Mouse (Mus musculus): ENCODE results near the gene Adap2. TPM values are rescaled to one million over a fixed set of nuclear protein-coding genes. Genes with fewer than 3 reads are reported as not detected.
A peak's percentile ranks its signal among the peaks of the same experiment; 100 is the strongest.

The Adap2 gene
- total RNA-seq, 4 experiments from 2014 or later: 6.9 to 12.6 (median 9.4) TPM

- DNase-seq (ENCODE audit: low spot score in 2 of 2): no peak
Measured at GRCm38 (mm10) chr11:80196351-80196750, 42.4 kb downstream of the Adap2 start.

DNA sequence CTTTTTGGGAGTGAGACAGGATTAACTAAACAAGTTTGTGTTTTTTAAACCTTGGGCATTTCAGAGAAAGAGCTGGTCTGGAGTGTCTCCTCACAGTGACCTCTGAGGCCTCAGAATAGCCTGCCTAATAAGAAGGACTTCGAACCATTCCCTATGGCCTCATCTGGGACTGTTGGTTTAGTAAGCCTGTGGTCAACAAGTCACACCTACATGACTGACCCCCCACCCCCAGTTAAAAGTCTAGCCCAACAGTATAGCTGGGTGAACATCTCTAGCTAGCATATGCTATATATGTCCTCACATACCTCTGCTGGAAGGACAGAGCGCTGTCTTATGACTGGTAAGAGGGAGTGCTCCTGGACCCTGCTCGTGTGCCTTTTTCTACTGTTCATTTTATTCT, 45.4 kb downstream of the Adap2 start:
- DNase-seq (ENCODE audit: low spot score in 2 of 2): no peak

GRCm38 (mm10) chr11:80199773-80200172, 45.9 kb downstream of the Adap2 start:
- DNase-seq (ENCODE audit: low spot score in 2 of 2): no peak

DNA sequence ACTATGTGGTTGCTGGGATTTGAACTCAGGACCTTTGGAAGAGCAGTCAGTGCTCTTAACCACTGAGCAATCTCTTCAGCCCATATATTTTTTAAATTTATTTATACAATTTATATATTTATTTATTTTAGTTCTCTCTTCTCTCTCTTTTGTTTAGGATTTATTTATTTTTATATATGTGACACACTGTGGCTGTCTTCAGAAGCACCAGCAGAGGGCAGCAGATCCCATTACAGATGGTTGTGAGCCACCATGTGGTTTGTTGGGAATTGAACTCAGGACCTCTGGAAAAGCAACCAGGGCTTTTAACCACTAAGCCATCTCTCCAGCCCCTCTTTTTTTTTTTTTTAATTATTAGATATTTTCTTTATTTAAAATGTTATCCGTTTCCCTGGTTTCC, 46.4 kb downstream of the Adap2 start:
- DNase-seq (ENCODE audit: low spot score in 2 of 2): no peak

GRCm38 (mm10) chr11:80202296-80202695, 48.4 kb downstream of the Adap2 start:
- DNase-seq (ENCODE audit: low spot score in 2 of 2): no peak

- no peak for DNase-seq (ENCODE audit: low spot score in 2 of 2)
Measured at GRCm38 (mm10) chr11:80204037-80204436, 50.1 kb downstream of the Adap2 start.

GRCm38 (mm10) chr11:80204941-80205340, 51.0 kb downstream of the Adap2 start:
- DNase-seq (ENCODE audit: low spot score in 2 of 2): no peak

DNA sequence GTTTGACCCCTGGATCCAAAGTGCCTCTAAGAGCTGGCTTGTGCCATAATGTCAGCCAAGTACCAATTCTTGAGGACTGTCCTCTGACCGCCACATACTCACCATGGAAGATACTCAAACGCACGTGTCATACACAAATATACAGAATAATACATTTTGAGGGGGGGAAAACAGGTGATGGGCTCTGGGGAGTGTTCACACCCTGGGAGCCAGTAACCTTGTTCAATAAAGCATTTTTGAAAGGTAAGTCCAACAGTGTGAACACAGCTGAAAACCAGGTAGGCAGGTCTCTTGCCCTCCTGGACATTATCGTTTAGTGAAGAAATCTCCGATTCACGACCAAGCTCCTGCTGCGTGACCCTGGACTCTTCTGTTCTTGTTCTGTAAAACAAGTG, 54.6 kb downstream of the Adap2 start:
- no peak for DNase-seq (ENCODE audit: low spot score in 2 of 2)

DNA sequence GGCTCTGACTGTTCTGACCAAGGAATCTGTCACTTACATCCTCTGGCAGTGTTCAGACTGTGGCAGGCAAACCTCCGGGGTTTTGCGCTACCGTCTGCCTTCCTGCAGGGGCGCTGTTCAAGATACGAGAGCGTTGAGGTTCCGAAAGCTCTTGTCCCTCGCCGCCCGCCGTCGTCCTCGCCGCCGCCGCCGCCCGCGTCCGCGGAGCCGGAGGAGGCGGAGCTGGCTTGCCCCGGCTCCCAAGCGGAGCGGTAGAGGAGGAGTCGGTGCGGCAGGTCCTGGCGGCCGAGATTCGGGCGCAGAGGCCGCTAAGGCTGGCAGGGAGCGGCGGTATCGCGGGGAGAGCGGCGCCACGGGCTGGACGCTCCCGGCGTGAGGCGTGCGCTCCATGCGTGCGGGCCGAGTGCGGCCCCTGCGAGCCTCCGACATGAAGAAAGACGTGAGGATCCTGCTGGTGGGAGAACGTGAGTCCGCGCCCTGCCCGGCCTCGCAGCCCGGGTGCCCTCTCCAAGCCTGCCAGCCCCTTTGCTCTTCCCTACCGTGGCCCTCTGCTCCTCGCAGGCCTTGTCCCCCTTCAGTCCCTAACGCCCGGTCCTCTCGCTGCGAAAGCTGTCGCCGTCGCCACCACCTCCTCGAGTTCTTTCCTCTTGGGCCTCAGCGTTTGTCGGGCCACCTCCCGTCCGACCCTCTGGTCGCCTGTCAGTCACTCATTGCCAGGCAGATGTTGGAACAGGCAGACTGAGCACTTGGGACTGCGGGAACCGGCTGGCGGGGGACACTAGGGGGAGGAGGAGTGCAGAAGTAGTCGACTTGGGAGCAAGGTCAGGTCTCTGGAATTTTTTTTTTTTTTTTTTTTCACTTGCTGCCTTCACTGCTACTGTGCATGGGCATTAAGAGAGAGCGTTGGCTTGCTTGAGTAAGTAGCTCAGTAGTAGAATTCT, 55.2 kb downstream of the Adap2 start, which contains the start of gene Rhot1:
Gene Rhot1, plus strand, starts transcription at position 160 of the 941 bp plus-strand sequence.
- peak; percentile 89 to 97 for DNase-seq (ENCODE audit: low spot score in 2 of 2)

GRCm38 (mm10) chr11:80210321-80210720, 56.4 kb downstream of the Adap2 start:
- no peak for DNase-seq (ENCODE audit: low spot score in 2 of 2)

DNA sequence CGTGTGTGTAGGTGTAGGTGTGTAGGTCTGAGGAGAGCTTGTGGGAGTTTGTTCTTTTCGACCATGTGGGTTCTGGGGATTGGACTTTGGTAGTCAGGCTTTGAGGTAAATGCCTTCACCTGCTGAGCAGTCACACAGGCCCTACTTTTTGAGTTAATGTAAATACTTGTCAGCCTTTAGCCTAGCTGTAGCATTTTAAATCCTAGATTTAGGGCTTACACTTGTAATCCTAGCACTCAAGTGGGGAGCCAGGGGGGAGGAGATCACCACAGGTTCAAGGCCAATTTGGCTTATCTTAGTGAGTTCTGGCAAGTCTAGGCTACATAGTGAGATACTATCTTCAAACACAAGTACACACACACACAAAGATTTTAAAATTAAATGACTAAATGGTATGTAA, 58.4 kb downstream of the Adap2 start:
- no peak for DNase-seq (ENCODE audit: low spot score in 2 of 2)

DNA sequence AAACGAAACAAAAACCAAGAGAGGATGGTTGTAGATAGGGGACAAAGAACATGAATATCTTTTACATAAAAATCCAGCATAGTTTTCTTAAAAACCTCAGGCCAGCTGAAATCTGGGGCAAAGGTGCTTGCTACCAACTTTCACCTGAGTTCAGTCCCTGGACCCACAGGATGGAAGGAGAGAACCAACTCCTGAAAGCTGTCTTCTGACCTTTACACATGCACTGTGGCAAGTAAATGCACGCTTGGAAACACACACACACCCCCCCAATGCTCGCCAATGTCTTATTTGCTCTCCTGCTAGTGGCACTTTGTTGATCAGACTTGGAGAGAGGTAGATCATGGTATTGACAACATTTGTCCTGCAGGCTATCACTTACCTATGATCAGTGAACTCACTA, 61.4 kb downstream of the Adap2 start:
- DNase-seq (ENCODE audit: low spot score in 2 of 2): no peak

- DNase-seq (ENCODE audit: low spot score in 2 of 2): no peak
Measured at GRCm38 (mm10) chr11:80218657-80219293, 64.9 kb downstream of the Adap2 start.

Other genes starting within 250 kb of the Adap2 start
- 10 to 100 TPM; 25.3 to 31.4 (median 28.2) TPM for gene Utp6, start 191.7 kb upstream of the Adap2 start, total RNA-seq (2022)
- gene Suz12, start 161.0 kb upstream of the Adap2 start, total RNA-seq (2022): 10 to 100 TPM; 34.4 to 48.9 (median 44.7) TPM
- 10 to 100 TPM; 16.1 to 23.6 (median 21.1) TPM for gene Crlf3, start 73.1 kb upstream of the Adap2 start, total RNA-seq (2022)
- 1 to 10 TPM; 3.4 to 4.9 (median 3.6) TPM for gene Atad5, start 64.7 kb upstream of the Adap2 start, total RNA-seq (2022)
- 10 to 100 TPM in 3 of 4 experiments, 1 to 10 TPM in 1; 7.5 to 14.8 (median 10.9) TPM for gene Tefm, start 11.9 kb upstream of the Adap2 start, total RNA-seq (2022)
- gene Rnf135, start 29.7 kb downstream of the Adap2 start, total RNA-seq (2022): 1 to 10 TPM; 2.8 to 5.7 (median 4.6) TPM
- gene Rhot1, start 54.9 kb downstream of the Adap2 start, total RNA-seq (2022): 10 to 100 TPM; 60.6 to 69.5 (median 63.4) TPM
- gene Rhbdl3, start 146.8 kb downstream of the Adap2 start, total RNA-seq (2022): 10 to 100 TPM; 23.0 to 29.2 (median 24.2) TPM
- 10 to 100 TPM; 49.0 to 55.7 (median 53.1) TPM for gene 5730455P16Rik, start 223.9 kb downstream of the Adap2 start, total RNA-seq (2022)
- 100 to 1,000 TPM; 100 to 117 (median 107) TPM for gene Zfp207, start 229.2 kb downstream of the Adap2 start, total RNA-seq (2022)